In genomic region chr1:92034247-92034646, GRCm38 (mm10) we compare ENCODE assay signal across 12 mouse cellular contexts.
"Had no signal": no experiment of that assay in that cellular context is flagged by ENCODE, and none has a peak within 500 bp of the region (broad histone marks: within the 10 kb centered on the region; RNA-seq: fewer than 3 reads in every experiment).

No protein-coding gene starts in this region.

- H3K4me3 ChIP-seq: limb, embryonic 13.5 days; neural tube, embryonic 13.5 days had no signal

- H3K9ac ChIP-seq: limb, embryonic 13.5 days; liver, embryonic 14.5 days; lung, embryonic 14.5 days; neural tube, embryonic 13.5 days had no signal

- H3K27ac ChIP-seq: limb, embryonic 13.5 days; liver, embryonic 14.5 days; stomach, postnatal 0 days had no signal

- H3K27me3 ChIP-seq: limb, embryonic 13.5 days; neural tube, embryonic 13.5 days had no signal

- DNase-seq: kidney, adult 18-20 months; kidney, postnatal 14 days; left cerebral cortex, postnatal 4 days; lung, embryonic 14.5 days; lung, postnatal 4 days; midbrain, embryonic 14.5 days; right cerebral cortex, adult 18-20 months; thymus, postnatal 4 days had no signal

- H3K4me2 ChIP-seq: limb, embryonic 13.5 days; lung, embryonic 14.5 days; neural tube, embryonic 13.5 days had no signal
